Mouse (Mus musculus) embryonic fibroblast, embryonic 13.5 days (primary cell): ENCODE results near the gene Vars. TPM values are rescaled to one million over a fixed set of nuclear protein-coding genes. Genes with fewer than 3 reads are reported as not detected.

ENCODE experiments used
- H3K27ac ChIP-seq: 2 replicates; pipeline ENCODE4 v1.5.1; 2012; ENCODE audit warnings: low read length, control low read depth, inconsistent platforms; ENCODE audit not compliant: insufficient read depth
- H3K4me1 ChIP-seq: 2 replicates; pipeline ENCODE4 v1.6.1; 2011; ENCODE audit warnings: low read length; ENCODE audit not compliant: control insufficient read depth, insufficient read depth
- H3K4me3 ChIP-seq: 2 replicates; pipeline ENCODE4 v1.5.1; 2011; ENCODE audit warnings: mild to moderate bottlenecking, control low read depth, low read length; ENCODE audit not compliant: insufficient read depth
- CTCF ChIP-seq: IDR thresholded peaks from 2 replicates; pipeline ENCODE4 v1.5.1; 2011; ENCODE audit warnings: mild to moderate bottlenecking, control low read depth, low read length, moderate library complexity, borderline replicate concordance; ENCODE audit not compliant: insufficient read depth
- POLR2A ChIP-seq: IDR thresholded peaks from 2 replicates; pipeline ENCODE4 v1.6.1; 2011; ENCODE audit warnings: low read depth, mild to moderate bottlenecking, control low read depth, low read length, moderate library complexity
- polyA plus RNA-seq: library from polyadenylated mRNA; stranded (reverse); fragments of >200 nt; gene quantifications from 2 replicates; pipeline ENCODE4 v1.2.4, GENCODE M21; 2011; ENCODE audit warnings: low read depth; ENCODE audit not compliant: missing spikeins, insufficient read length

Vars gene
- polyA plus RNA-seq, 1 experiment: 81.3 TPM

- Histone ChIP-seq H3K27ac (peak overlapping the region; percentile 99), H3K4me3 (no peak overlapping the region), H3K4me1 (peaks cover 14% of the 10 kb centered on the region)
- TF ChIP-seq POLR2A: no peak
- no peak for TF ChIP-seq CTCF
Observed at GRCm38 (mm10) chr17:35048932-35049440, 48.2 kb downstream of the Vars start.

DNA sequence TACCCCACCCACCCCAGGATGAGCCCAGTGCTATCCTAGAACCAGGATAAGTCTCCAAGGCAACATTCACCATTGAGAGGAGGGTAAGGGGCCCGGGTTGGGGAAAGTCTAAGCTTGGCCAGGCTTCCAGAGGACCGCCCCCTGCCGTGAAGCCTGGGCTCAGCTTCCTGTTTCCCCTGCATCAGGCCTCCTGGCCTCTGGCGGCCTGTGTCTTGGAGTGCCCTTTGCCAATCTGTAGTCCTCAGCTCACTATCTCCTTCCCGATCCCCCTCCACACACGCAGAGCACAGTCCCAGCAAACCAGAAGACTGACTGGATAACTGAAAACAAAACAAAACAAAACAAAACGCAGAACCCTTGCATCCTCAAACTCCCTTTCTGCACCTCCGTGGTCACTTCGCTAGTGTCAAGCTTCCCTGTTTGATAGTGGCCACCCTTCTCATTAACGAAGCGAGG is 48.8 kb downstream of the Vars start, which contains the start of gene Clic1:
TSS of gene Clic1 (plus strand) at position 406 of the 456 bp plus-strand sequence.
- Histone ChIP-seq H3K4me1 (peaks cover 12% of the 10 kb centered on the region; the same call in 1 of the 2 replicates), H3K27ac (peak within 1 kb of the TSS; percentile 99), H3K4me3 (peak within 1 kb of the TSS; percentile 83)
- TF ChIP-seq CTCF (no peak), POLR2A (peak; percentile 84)

GRCm38 (mm10) chr17:35050126-35050750 is 49.5 kb downstream of the Vars start:
- peak overlapping the region; percentile 99 for H3K27ac ChIP-seq
- TF ChIP-seq POLR2A (peak; percentile 94), CTCF (no peak)
- 0 out of 2 replicates have a peak, but pooled peaks cover 6% of the 10 kb centered on the region for H3K4me1 ChIP-seq
- H3K4me3 ChIP-seq: peak overlapping the region; percentile 83

GRCm38 (mm10) chr17:35051156-35052086 is 50.6 kb downstream of the Vars start:
- peak overlapping the region; percentile 99 for H3K27ac ChIP-seq
- TF ChIP-seq POLR2A (peak; percentile 80), CTCF (no peak)
- H3K4me1 ChIP-seq: 0 out of 2 replicates have a peak, but pooled peaks cover 6% of the 10 kb centered on the region
- H3K4me3 ChIP-seq: peak overlapping the region; percentile 83

- Histone ChIP-seq H3K4me1 (0 out of 2 replicates have a peak, but pooled peaks cover 6% of the 10 kb centered on the region), H3K4me3 (peak overlapping the region; percentile 83), H3K27ac (peak overlapping the region; percentile 99)
- no peak for TF ChIP-seq CTCF
- TF ChIP-seq POLR2A: no peak
Observed at GRCm38 (mm10) chr17:35052271-35052798, 51.5 kb downstream of the Vars start.

GRCm38 (mm10) chr17:35055691-35056495 is 55.1 kb downstream of the Vars start:
- 0 out of 2 replicates have a peak, but pooled peaks cover 6% of the 10 kb centered on the region for H3K4me1 ChIP-seq
- no peak overlapping the region for H3K27ac ChIP-seq
- no peak for TF ChIP-seq CTCF
- no peak for TF ChIP-seq POLR2A
- no peak overlapping the region for H3K4me3 ChIP-seq

GRCm38 (mm10) chr17:35057090-35057489 is 56.3 kb downstream of the Vars start:
- TF ChIP-seq POLR2A (no peak), CTCF (no peak)
- Histone ChIP-seq H3K4me1 (0 out of 2 replicates have a peak, but pooled peaks cover 6% of the 10 kb centered on the region), H3K27ac (no peak overlapping the region)

GRCm38 (mm10) chr17:35058316-35058715 is 57.5 kb downstream of the Vars start:
- no peak for TF ChIP-seq CTCF
- TF ChIP-seq POLR2A: no peak
- Histone ChIP-seq H3K27ac (no peak overlapping the region), H3K4me1 (0 out of 2 replicates have a peak, but pooled peaks cover 3% of the 10 kb centered on the region), H3K4me3 (no peak overlapping the region)

More at GRCm38 (mm10) chr17:35057090-35057489, 56.3 kb downstream of the Vars start:
- no peak overlapping the region for H3K4me3 ChIP-seq
